Mouse (Mus musculus) hindbrain, postnatal 0 days (tissue): Measurements from ENCODE around the gene Colq. TPM values are rescaled to one million over a fixed set of nuclear protein-coding genes. Genes with fewer than 3 reads are reported as not detected.

Experiments
- ATAC-seq: fragments of 200-750 bp; cut with Nextera tagmentation; 2 replicates; pipeline ENCODE4 v1.8.0; 2017; ENCODE audit warnings: mild to moderate bottlenecking, moderate TSS enrichment, moderate library complexity
- DNase-seq: peaks from one replicate; pipeline ENCODE4 v3.0.0-alpha.2; 2015; ENCODE audit warnings: low spot score
- H3K27ac ChIP-seq: fragments of 300-500 bp; sonication (generic); 2 replicates; pipeline ENCODE4 v1.5.1; 2014; ENCODE audit warnings: mild to moderate bottlenecking
- H3K27me3 ChIP-seq: fragments of 300-500 bp; sonication (generic); 2 replicates; pipeline ENCODE4 v1.6.1; 2014; ENCODE audit warnings: low read length, mixed read lengths; ENCODE audit not compliant: insufficient read depth
- H3K36me3 ChIP-seq: fragments of 300-500 bp; sonication (generic); 2 replicates; pipeline ENCODE4 v1.6.1; 2014; ENCODE audit warnings: low read length, mixed read lengths; ENCODE audit not compliant: insufficient read depth
- H3K4me1 ChIP-seq: fragments of 300-500 bp; sonication (generic); 2 replicates; pipeline ENCODE4 v1.6.1; 2014; ENCODE audit warnings: antibody characterized with exemption, low read length, mixed read lengths; ENCODE audit not compliant: insufficient read depth
- H3K4me2 ChIP-seq: fragments of 300-500 bp; sonication (generic); 2 replicates; pipeline ENCODE4 v1.6.1; 2014; ENCODE audit warnings: low read depth, mild to moderate bottlenecking, low read length, moderate library complexity, mixed read lengths
- H3K4me3 ChIP-seq: fragments of 300-500 bp; sonication (generic); 2 replicates; pipeline ENCODE4 v1.5.1; 2014; ENCODE audit warnings: low read length
- H3K9ac ChIP-seq: fragments of 300-500 bp; sonication (generic); replicated peaks from 2 replicates; pipeline ENCODE4 v1.6.1; 2014; ENCODE audit warnings: mild to moderate bottlenecking, low read length, moderate library complexity, mixed read lengths
- H3K9me3 ChIP-seq: fragments of 300-500 bp; sonication (generic); 2 replicates; pipeline ENCODE4 v1.6.1; 2016; ENCODE audit warnings: low read length, mixed read lengths
- CTCF ChIP-seq: IDR thresholded peaks from 2 replicates; pipeline ENCODE4 v1.5.1; 2016; ENCODE audit warnings: antibody characterized with exemption, control low read depth, low read depth
- WGBS: fragments of 180-500 bp; shearing (Covaris S2); extraction: QIAGEN DNeasy Blood & Tissue Kit; methylation state at CpG from one replicate; pipeline ENCODE4 v1.1.7; 2014; 5-methylcytosine and 5-hydroxymethylcytosine counted together
- polyA plus RNA-seq: library from polyadenylated mRNA; unstranded; fragments of >200 nt; fragmentation: Nextera tagmentation; extraction: Ambion mirVana; gene quantifications from 2 replicates; pipeline ENCODE4 v1.2.1, GENCODE M21; 2015
- total RNA-seq: library from RNA; depleted of rRNA; stranded (reverse); fragments of >200 nt; gene quantifications from 2 replicates; pipeline ENCODE4 v1.2.3, GENCODE M21; 2014; rRNA removed

Gene Colq
- total and polyA plus RNA-seq, 2 experiments from 2014 or later, result 0.63 to 0.80 TPM

DNA sequence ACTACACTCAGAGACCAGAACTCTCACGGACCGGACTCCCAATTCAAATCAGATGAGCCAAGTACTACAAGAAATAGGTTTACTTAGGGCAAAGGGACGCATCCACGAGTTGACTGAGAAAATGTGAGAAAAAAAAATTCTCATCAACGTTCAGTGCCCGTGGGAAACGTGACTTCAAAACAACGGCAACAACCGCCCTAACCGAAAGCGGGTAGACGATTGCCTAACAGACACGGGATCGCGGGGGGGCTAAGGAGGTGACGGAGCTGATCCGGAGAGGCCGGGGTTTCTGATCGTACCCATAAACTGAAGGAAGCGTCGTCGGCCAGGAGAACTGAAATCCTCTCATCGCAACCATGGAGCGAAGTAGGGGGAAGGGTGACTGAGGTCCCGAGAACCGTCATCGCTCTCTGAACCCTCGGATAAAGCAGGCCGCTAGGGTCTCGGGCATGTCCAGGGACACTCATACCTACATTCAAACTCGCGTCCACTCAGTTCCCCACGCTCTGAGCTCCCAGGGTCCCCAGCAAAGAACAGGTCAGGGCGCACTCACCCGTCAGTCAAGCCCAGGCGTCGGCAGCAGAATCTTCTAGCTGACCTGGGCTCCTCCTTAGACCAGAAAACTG is 96.7 kb downstream of the Colq start, which contains the start of gene Eaf1:
Gene Eaf1 (plus strand): TSS at position 51 of the 626 bp plus-strand sequence.
- peak within 1 kb of the TSS; percentile 91 for H3K4me3 ChIP-seq
- peak; percentile 63 for ATAC-seq
- H3K27me3 ChIP-seq, result no peaks in the 10 kb centered on the region
- no peaks in the 10 kb centered on the region for H3K9me3 ChIP-seq
- peak within 1 kb of the TSS; percentile 86 for H3K9ac ChIP-seq
- H3K27ac ChIP-seq, result peak within 1 kb of the TSS; percentile 87
- H3K4me2 ChIP-seq, result peak within 1 kb of the TSS; percentile 79
- peaks cover 19% of the 10 kb centered on the region for H3K4me1 ChIP-seq
- peak; percentile 12; the same call in 1 of the 2 replicates for TF ChIP-seq CTCF
- H3K36me3 ChIP-seq, result peaks cover 12% of the 10 kb centered on the region; the same call in 1 of the 2 replicates
- 1% methylated on average over 37 of the region's 37 CpGs for WGBS
- peak; percentile 43 for DNase-seq

DNA sequence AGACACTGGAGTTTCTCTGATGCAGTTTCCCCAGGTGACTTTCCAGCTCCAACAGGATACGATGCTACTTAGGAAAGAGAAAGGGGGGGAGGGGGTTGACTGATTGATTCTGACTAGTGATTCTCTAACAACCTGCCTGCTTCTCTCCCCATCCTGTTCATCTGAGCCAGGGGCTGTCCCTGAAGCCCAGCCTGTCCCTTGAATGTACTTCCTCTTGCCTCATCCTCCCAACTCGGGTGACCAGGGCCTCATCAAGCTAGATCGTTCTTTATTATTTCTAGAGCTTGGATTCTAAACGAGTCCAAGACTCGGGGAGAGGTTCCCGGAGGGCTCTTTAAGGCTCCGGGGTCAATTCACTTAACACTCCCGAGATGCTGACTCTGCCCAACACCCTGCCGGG is 97.2 kb downstream of the Colq start:
- no peaks in the 10 kb centered on the region for H3K9me3 ChIP-seq
- no peaks in the 10 kb centered on the region for H3K27me3 ChIP-seq
- TF ChIP-seq CTCF, result no peak
- peaks cover 19% of the 10 kb centered on the region for H3K4me1 ChIP-seq
- peak overlapping the region; percentile 91 for H3K4me3 ChIP-seq
- ATAC-seq (no peak), DNase-seq (no peak)
- H3K36me3 ChIP-seq, result peaks cover 17% of the 10 kb centered on the region; the same call in 1 of the 2 replicates
- WGBS, result 52% methylated on average over 9 of the region's 9 CpGs
- H3K27ac ChIP-seq, result no peak overlapping the region
- peak overlapping the region; percentile 86 for H3K9ac ChIP-seq
- H3K4me2 ChIP-seq, result peak overlapping the region; percentile 79

DNA sequence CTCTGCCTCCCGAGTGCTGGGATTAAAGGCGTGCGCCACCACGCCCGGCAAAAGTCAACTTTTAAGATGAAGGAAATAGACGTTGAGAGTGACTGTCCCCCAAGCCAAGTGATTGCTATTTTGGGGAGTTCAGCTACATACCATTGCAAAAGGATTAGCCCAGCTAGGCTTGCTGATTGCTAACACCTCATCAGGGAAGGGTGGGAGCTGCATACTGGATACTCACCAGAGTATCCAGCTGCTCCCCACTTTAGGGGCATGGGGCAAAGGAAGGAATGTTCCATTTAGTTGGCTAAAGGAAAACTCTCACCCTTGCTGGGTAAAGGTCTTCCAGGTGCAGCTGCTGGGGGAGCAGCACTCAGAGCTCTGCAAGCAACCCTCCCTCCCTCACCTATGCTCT is 103.1 kb downstream of the Colq start:
- no peak for ATAC-seq
- no peaks in the 10 kb centered on the region for H3K9me3 ChIP-seq
- no peaks in the 10 kb centered on the region for H3K4me1 ChIP-seq
- peaks cover 66% of the 10 kb centered on the region for H3K36me3 ChIP-seq
- no peak overlapping the region for H3K27ac ChIP-seq
- H3K27me3 ChIP-seq, result no peaks in the 10 kb centered on the region
- no peak overlapping the region for H3K4me2 ChIP-seq
- TF ChIP-seq CTCF, result no peak
- no peak overlapping the region for H3K9ac ChIP-seq
- 95% methylated on average over 6 of the region's 6 CpGs for WGBS
- H3K4me3 ChIP-seq, result no peak overlapping the region
- DNase-seq, result no peak

DNA sequence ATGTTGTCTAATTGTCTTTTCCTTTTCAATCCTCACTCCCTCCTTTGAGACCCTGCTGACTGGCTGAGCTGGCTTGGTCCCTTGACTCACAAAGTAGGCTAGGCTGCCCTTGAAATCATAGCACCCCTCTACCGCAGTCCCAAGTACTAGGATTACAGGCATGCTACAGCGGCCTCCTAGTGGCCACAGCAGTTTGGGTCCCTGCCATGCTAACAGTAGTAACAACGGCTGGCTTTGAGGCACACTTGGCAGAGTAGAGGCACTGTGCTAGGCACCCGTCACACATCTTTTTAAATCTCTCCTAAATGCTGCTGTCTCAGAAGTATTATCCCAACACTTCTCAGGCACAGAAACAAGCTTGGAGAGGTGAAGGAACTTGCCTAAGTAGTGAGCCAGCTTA is 104.7 kb downstream of the Colq start:
- WGBS, result 83% methylated on average over 4 of the region's 4 CpGs
- Histone ChIP-seq H3K36me3 (peaks cover 73% of the 10 kb centered on the region), H3K27ac (no peak overlapping the region), H3K4me1 (no peaks in the 10 kb centered on the region), H3K9me3 (no peaks in the 10 kb centered on the region), H3K9ac (no peak overlapping the region), H3K4me2 (no peak overlapping the region), H3K27me3 (no peaks in the 10 kb centered on the region), H3K4me3 (no peak overlapping the region)
- DNase-seq, result no peak
- no peak for ATAC-seq
- TF ChIP-seq CTCF, result peak; percentile 23; the same call in 1 of the 2 replicates

DNA sequence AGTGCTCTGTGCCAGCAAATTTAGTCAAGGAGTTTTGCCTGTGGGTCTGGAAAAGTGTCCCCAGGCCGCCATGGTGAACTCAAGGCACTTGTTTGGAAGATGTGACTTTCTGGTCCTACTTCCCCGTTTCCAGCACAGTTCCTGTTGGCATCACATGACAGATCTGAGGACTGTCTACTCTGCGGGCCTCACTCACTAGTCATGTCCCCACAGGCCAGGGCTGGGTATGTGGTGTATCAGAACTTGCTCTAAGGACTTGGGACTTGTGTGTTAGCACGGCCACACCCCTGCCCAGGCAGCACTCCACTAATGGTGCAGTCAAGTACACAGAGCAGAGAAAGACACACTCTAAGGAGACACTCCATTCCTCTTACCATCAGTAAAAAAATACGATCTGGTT is 108.7 kb downstream of the Colq start:
- WGBS, result 89% methylated on average over 5 of the region's 5 CpGs
- Histone ChIP-seq H3K27me3 (no peaks in the 10 kb centered on the region), H3K4me2 (no peak overlapping the region), H3K27ac (no peak overlapping the region), H3K9ac (no peak overlapping the region), H3K4me1 (no peaks in the 10 kb centered on the region), H3K36me3 (peaks cover 76% of the 10 kb centered on the region), H3K9me3 (no peaks in the 10 kb centered on the region), H3K4me3 (no peak overlapping the region)
- DNase-seq (no peak), ATAC-seq (no peak)
- no peak for TF ChIP-seq CTCF

DNA sequence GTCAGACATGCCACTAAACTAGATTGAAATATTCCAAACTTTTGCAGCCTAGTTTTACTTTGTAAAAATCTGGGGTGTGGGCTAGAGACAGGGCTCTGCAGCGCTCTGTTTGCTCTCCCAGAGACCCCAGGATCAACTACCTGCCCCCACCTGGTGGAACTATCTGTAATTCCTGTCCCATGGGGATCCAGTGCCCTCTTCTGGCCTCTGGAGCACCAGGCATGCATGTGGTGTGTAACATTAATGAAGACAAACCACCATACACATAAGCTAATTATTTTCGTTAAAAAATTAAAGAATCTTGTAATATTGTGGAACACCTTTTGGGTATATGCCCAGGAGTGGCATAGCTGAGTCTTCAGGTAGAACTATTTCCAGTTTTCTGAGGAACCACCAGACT is 117.8 kb downstream of the Colq start:
- no peak for DNase-seq
- peak; percentile 25; the same call in 1 of the 2 replicates for TF ChIP-seq CTCF
- no peaks in the 10 kb centered on the region for H3K9me3 ChIP-seq
- H3K4me1 ChIP-seq, result no peaks in the 10 kb centered on the region
- H3K4me2 ChIP-seq, result no peak overlapping the region
- ATAC-seq, result no peak
- H3K4me3 ChIP-seq, result no peak overlapping the region
- H3K27me3 ChIP-seq, result no peaks in the 10 kb centered on the region
- WGBS, result 75% methylated on average over 2 of the region's 2 CpGs
- no peak overlapping the region for H3K9ac ChIP-seq
- H3K27ac ChIP-seq, result no peak overlapping the region
- 0 out of 2 replicates have a peak, but pooled peaks cover 2% of the 10 kb centered on the region for H3K36me3 ChIP-seq

Other genes with a start within 250 kb of the Colq start
- gene Sh3bp5, start 155.3 kb downstream of the Colq start, total RNA-seq, result 41.6 and 53.9 TPM in 2 replicates
- gene Sh3bp5, start 155.3 kb downstream of the Colq start, polyA plus RNA-seq, result 127 and 149 TPM in 2 replicates
- 8.6 and 11.7 TPM in 2 replicates for gene Eaf1, start 96.9 kb downstream of the Colq start, total RNA-seq
- gene Eaf1, start 96.9 kb downstream of the Colq start, polyA plus RNA-seq, result 6.3 and 6.4 TPM in 2 replicates
- 14.8 and 14.9 TPM in 2 replicates for gene Mettl6, start 96.3 kb downstream of the Colq start, total RNA-seq
- 32.7 and 36.8 TPM in 2 replicates for gene Mettl6, start 96.3 kb downstream of the Colq start, polyA plus RNA-seq
- gene Gm49387, start 49.5 kb upstream of the Colq start, total RNA-seq, result not detected in 2 replicates
- gene Gm49387, start 49.5 kb upstream of the Colq start, polyA plus RNA-seq, result 1.2 TPM in 1 of 2 replicates, not detected in the other
- 30.8 and 42.4 TPM in 2 replicates for gene Btd, start 49.7 kb upstream of the Colq start, total RNA-seq
- 22.4 and 24.5 TPM in 2 replicates for gene Btd, start 49.7 kb upstream of the Colq start, polyA plus RNA-seq
- 6.3 and 12.8 TPM in 2 replicates for gene Hacl1, start 49.9 kb upstream of the Colq start, total RNA-seq
- 10.9 and 11.3 TPM in 2 replicates for gene Hacl1, start 49.9 kb upstream of the Colq start, polyA plus RNA-seq
- gene Ankrd28, start 239.3 kb upstream of the Colq start, total RNA-seq, result 21.9 and 24.9 TPM in 2 replicates
- 8.1 and 8.5 TPM in 2 replicates for gene Ankrd28, start 239.3 kb upstream of the Colq start, polyA plus RNA-seq